Mouse (Mus musculus) lung, postnatal 25 days (tissue): ENCODE results near the gene Gpalpp1.

ENCODE experiments used
- DNase-seq: peaks from one replicate; pipeline ENCODE4 v3.0.0; 2022; ENCODE audit warnings: low spot score

Gpalpp1 gene

GRCm38 (mm10) chr14:76099543-76099942 is 11.0 kb downstream of the Gpalpp1 start:
- no peak for DNase-seq

GRCm38 (mm10) chr14:76097815-76098214 is 12.7 kb downstream of the Gpalpp1 start:
- DNase-seq, result no peak

DNA sequence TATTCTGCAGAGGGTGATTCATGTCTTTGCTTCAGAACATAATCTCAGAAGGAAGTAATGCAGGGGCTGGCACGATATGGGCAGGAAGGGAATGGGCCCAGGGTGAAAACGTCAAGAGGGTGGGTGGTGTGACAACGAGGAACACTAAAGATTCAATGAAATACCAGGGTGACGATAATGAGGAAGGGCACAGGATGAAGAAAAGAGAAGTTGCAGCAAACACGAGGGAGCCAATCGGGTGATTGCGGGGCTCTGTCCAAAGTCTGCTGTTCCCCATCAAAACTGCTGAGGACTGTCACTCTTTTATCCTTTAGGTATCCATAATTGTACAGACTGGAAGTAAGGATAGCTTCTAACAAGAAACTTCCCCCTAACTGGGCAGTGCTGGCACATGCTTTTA is 13.3 kb downstream of the Gpalpp1 start:
- no peak for DNase-seq

DNA sequence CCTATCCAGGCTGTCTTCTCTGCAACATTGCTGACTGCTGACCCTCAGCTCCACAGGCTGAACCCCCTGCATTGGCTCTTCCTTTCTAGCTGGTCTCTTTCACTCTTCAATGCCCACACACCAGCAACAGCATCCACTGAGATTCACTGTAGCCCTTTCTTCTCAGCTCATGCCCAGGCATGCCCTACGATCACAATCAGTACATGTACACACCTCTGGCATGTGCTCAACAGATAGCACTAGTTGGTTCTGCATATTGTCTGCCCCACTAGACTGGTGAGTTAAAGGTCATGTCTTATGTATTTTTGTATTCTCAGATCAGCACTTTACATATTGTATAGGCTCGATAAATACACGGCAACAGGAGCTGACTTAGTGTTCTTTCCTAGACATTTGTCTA is 26.4 kb downstream of the Gpalpp1 start:
- DNase-seq, result no peak

GRCm38 (mm10) chr14:76082086-76082636 is 28.4 kb downstream of the Gpalpp1 start:
- DNase-seq, result no peak

GRCm38 (mm10) chr14:76081451-76081850 is 29.1 kb downstream of the Gpalpp1 start:
- no peak for DNase-seq

DNA sequence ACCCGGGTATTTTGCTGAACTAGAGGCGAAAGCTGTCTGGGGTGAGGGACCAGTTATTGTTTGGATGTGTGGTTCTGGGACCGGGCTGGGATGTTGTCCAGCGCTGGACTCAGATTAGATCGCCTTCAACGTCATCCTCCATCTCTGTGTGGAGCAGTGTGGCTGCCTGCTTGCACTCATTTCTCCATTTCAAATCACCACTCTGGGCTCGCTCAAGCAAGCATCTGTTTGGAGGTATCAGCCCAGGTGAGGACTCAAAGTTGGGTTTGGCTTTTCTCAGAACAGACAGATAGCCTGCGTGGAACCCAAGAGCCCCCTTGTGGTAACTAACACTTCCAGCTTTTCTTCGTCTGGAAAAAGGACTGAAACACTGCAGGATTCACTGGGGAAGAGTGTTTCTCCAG is 33.5 kb downstream of the Gpalpp1 start:
- DNase-seq, result peak; percentile 24

GRCm38 (mm10) chr14:76076602-76077001 is 34.0 kb downstream of the Gpalpp1 start:
- DNase-seq, result no peak

GRCm38 (mm10) chr14:76075721-76076120 is 34.8 kb downstream of the Gpalpp1 start:
- DNase-seq, result no peak

DNA sequence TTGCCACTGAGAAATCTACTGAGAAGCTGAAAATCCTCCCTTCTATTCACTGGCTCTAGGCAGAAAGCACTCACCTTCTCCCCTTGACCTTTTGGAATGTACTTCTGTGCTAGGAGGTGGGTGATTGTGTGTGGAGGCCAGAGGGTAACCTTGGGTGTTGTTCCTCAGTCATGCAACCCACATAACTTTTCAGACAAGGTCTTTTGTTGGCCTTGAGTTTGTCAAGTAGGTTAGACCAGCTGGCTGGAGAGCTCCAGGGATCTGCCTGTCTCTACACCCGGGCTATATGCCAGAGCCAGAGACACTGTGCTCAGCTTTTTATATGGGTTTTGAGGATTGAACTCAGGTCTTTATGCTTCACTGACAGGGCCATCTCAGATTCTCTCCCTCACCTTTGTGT is 36.4 kb downstream of the Gpalpp1 start:
- DNase-seq, result no peak

- DNase-seq, result no peak
Measured at GRCm38 (mm10) chr14:76072626-76073025, 37.9 kb downstream of the Gpalpp1 start.

DNA sequence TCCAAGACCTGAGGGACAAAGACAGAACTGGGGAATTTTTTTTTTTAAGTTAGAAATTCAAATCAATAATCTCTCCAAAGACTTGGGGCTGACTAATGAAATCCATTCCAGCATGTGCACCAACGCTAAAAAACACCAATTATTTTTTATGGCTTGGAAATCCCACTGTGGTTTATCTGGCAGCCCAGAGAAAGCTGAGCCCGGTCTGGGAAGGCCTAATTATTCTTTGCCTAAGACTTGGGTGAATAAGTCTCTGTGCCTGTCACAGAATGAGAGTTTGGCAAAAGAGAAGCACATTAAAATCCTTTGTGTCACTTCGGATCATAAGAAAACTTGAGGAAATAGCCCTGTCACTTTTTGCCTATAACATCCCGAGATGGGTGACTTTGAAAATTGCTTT is 41.3 kb downstream of the Gpalpp1 start:
- DNase-seq, result no peak

GRCm38 (mm10) chr14:76068296-76068695 is 42.3 kb downstream of the Gpalpp1 start:
- DNase-seq, result no peak

- no peak for DNase-seq
Measured at GRCm38 (mm10) chr14:76067237-76067636, 43.3 kb downstream of the Gpalpp1 start.

DNA sequence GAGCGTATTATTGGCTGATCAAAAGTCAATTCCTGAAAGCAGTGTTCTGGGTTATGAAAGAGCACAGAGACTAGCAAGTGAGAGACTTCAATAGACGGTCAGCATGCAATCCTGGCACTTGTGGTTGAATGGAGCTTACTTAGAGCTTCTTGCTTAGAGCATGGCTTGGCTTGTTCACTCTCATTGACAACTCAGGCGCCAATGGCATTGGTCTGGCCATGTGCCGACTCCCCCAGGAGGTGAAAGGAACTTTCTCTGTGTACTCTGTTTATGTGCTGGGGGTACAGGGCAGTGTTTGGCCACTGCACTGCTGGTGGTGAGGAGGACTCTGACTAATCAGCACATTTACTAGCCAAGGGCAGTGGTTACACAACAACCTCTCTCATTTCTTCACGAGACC is 51.1 kb downstream of the Gpalpp1 start:
- no peak for DNase-seq

DNA sequence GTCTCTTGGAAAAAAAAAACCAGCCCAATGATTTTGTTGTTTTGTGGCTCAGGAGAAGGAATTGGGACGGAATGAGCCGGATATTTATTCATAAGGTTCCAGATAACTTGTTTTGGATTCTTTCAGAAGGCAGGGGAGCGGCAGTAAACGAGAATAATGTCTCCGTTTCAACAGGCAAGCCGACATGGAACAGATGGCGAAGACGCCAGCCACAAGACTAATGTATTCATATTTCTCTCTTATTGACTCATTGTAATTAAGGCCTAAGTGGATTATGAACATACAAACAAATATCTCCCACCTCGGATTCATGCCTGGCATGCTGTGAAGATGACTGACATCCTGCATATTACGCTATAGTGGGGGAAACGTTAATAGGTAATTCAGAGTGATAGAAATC is 56.8 kb downstream of the Gpalpp1 start:
- DNase-seq, result no peak

DNA sequence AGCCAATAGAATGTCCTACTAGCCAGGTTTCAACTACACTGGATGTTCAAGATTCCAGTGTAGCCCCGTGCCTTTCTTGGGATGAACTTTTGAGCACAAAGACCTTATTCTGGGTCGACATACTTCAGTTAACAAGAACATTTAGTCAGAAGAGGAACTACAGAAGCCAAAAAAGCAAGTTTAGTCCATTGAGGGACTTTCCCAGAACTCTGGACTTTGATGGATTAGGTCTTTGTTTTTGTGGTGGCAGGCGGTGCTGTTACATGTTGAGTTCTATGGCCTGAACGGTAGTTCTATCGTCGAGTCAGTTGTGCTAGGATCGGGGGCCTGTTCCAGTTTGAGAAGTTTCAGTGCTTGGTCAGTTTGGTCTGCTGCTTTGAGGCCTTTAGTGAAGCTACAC is 58.6 kb downstream of the Gpalpp1 start:
- no peak for DNase-seq

GRCm38 (mm10) chr14:76045767-76046166 is 64.8 kb downstream of the Gpalpp1 start:
- DNase-seq, result no peak

DNA sequence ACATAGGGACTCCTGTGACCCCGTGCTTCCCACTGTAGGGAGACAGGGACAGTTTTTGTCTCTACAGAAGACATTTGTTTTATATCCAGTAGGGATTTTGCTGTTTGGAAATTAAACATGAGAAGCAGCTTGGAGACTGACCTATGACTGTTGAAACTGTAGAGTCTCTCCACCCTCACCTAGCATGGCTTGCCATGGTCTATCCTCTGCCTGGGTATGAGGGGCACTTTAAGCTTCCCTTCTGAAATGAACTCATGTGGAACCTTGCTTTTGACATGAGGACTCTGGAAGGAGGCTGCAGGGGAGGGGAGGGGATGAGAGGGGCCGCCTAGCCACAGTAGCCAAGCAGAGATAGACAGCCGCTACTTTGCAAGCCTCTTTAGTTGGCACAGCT is 66.4 kb downstream of the Gpalpp1 start:
- no peak for DNase-seq

DNA sequence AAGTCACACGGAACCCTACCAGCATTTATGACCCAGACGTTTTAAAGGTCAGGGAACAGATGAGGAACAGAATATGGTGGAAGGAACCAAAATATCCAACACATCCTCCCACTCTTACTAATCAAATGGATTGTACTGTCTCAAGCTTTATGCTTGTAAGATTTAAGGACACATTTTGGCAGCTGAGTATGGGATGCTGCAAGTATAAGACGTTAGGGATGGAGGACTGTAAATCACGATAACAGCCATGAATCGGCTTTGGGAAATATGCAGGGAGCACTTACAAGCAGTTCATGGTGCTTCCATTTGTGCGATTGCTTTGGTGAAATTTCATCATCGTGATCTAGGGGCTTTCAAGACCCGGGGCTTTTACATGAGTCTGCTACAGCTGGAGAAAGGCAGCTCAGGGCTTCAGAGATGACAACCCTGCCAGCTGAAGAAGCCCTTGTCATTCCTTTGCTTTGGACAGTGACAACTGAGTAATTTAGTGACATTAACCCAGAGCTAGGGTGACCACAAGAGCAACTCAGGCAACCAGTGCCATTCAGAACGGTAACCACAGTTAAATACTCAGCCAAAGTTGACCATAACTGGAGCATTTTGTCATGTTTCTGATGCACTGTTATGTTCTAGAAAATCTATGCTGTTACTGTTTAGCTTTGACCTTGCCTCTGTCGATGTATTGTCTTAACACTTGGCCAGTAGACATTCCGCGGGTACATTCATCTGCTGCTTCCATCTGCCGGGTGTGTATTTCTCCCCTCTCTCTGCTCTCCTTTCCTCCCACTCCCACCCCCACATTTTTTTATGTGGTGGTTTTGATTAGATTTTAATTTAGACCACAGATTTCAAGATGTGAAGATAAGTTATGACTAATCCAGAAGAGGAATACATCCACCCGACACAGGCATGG is 67.1 kb downstream of the Gpalpp1 start:
- no peak for DNase-seq
